Mouse (Mus musculus) myocyte (in vitro differentiated cells): ENCODE results near the gene Atp2b4.

ENCODE experiments used
- CEBPB ChIP-seq: IDR thresholded peaks from 2 replicates; pipeline ENCODE4 v1.6.1; 2011; ENCODE audit warnings: mild to moderate bottlenecking, moderate library complexity; ENCODE audit not compliant: poor library complexity, insufficient read depth, severe bottlenecking
- E2F4 ChIP-seq: IDR thresholded peaks from one replicate; pipeline ENCODE4 v1.6.1; 2011; ENCODE audit warnings: mild to moderate bottlenecking, control low read depth, moderate library complexity; ENCODE audit not compliant: insufficient read depth
- MAX ChIP-seq: IDR thresholded peaks from one replicate; pipeline ENCODE4 v1.6.1; 2011; ENCODE audit warnings: low read depth, mild to moderate bottlenecking, control low read depth
- MYOD1 ChIP-seq, 3 experiments: IDR thresholded peaks; one replicate each; pipeline ENCODE4 v1.6.1; 2011; ENCODE audit warnings: control low read depth in 2 of 3, low read depth in 2 of 3, mild to moderate bottlenecking in 2 of 3, moderate library complexity in 1 of 3; ENCODE audit not compliant: insufficient read length in 2 of 3, control insufficient read depth in 1 of 3
- MYOG ChIP-seq, 3 experiments: IDR thresholded peaks; one replicate each; pipeline ENCODE4 v1.6.1; 2011; ENCODE audit warnings: control low read depth in 2 of 3, low read depth in 2 of 3, mild to moderate bottlenecking in 2 of 3; ENCODE audit not compliant: insufficient read length in 2 of 3, control insufficient read depth in 1 of 3, insufficient read depth in 1 of 3
- POLR2A ChIP-seq: IDR thresholded peaks from one replicate; pipeline ENCODE4 v1.6.1; 2011; ENCODE audit warnings: low read depth, mild to moderate bottlenecking, control low read depth, moderate library complexity; ENCODE audit not compliant: insufficient read length
- POLR2AphosphoS2 ChIP-seq: IDR thresholded peaks from one replicate; pipeline ENCODE4 v1.6.1; 2011; ENCODE audit warnings: low read depth, control low read depth; ENCODE audit not compliant: insufficient read length
- REST ChIP-seq: IDR thresholded peaks from one replicate; pipeline ENCODE4 v1.6.1; 2011; ENCODE audit warnings: mild to moderate bottlenecking, control low read depth, moderate library complexity; ENCODE audit not compliant: insufficient read depth, insufficient read length
- SRF ChIP-seq: IDR thresholded peaks from one replicate; pipeline ENCODE4 v1.6.1; 2011; ENCODE audit warnings: low read depth; ENCODE audit not compliant: control insufficient read depth, insufficient read length
- TCF12 ChIP-seq: IDR thresholded peaks from one replicate; pipeline ENCODE4 v1.6.1; 2011; ENCODE audit warnings: mild to moderate bottlenecking, control low read depth; ENCODE audit not compliant: poor library complexity, insufficient read depth, severe bottlenecking
- TCF3 ChIP-seq: IDR thresholded peaks from one replicate; pipeline ENCODE4 v1.6.1; 2011; ENCODE audit warnings: low read depth, control low read depth; ENCODE audit not compliant: insufficient read length
- USF1 ChIP-seq: IDR thresholded peaks from one replicate; pipeline ENCODE4 v1.6.1; 2011; ENCODE audit warnings: low read depth, mild to moderate bottlenecking, control low read depth, moderate library complexity

DNA sequence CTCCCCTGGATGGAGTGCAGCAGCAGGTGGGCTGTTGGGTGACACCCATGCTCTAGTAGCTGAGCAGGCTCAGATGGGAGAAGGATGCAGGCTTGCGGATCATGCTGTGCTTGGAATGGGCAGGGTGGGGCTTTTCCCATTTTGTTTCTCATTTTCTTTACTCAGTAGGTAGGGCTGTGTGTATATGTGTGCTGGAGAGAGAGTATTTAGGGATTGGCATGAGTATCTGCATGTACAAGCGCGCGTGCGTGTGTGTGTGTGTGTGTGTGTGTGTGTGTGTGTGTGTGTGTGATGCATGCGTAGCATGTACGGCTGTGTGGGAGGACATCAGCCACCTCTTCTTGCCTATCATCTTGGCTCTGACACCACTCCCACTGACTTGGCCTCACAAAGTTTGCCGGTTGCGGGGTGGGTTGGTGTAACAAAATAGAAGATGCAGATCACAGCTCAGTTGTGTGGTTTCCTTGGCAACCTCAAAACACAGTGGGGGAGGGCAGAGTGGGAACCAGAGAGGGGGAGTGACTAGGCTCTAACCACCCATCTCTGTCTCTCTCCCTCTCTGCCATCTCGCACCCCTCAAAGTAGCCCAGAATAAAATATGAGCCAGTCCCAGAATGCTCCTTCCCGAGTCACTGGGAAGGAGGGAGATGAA, 41.4 kb upstream of the Atp2b4 start:
- TF ChIP-seq CEBPB: no peak
- TF ChIP-seq POLR2A: no peak
- TF ChIP-seq MYOG (IDR thresholded peaks at IDR 0.05; ENCODE audit: control insufficient read depth in 1 of 3, insufficient read depth in 1 of 3, insufficient read length in 2 of 3, low read depth in 2 of 3): no peak
- no peak for TF ChIP-seq USF1
- TF ChIP-seq REST: no peak
- TF ChIP-seq TCF12: no peak
- TF ChIP-seq MAX: no peak
- no peak for TF ChIP-seq MYOD1 (IDR thresholded peaks at IDR 0.05; ENCODE audit: control insufficient read depth in 1 of 3, insufficient read length in 2 of 3, low read depth in 2 of 3)
- TF ChIP-seq POLR2AphosphoS2: no peak
- no peak for TF ChIP-seq SRF
- TF ChIP-seq TCF3: no peak
- no peak for TF ChIP-seq E2F4
